Mouse (Mus musculus): ENCODE results near the gene Snx29. TPM values are rescaled to one million over a fixed set of nuclear protein-coding genes. Genes with fewer than 3 reads are reported as not detected.
A peak's percentile ranks its signal among the peaks of the same experiment; 100 is the strongest.
"Not testable (repeated sequence)": the region's sequence is repeated elsewhere in the genome, so short reads cannot be mapped to it uniquely, and the experiment has no call there.

Snx29 gene
- total RNA-seq, 2 experiments from 2014 or later = 5.3 to 6.6 TPM

- no peak for ATAC-seq (replicated peaks; ENCODE audit: poor library complexity)
These were observed 154.3 kb downstream of the Snx29 start for GRCm38 (mm10) chr16:11476968-11477367.

GRCm38 (mm10) chr16:11477591-11477990 is 154.9 kb downstream of the Snx29 start:
- ATAC-seq (replicated peaks; ENCODE audit: poor library complexity) = no peak

- no peak for ATAC-seq (replicated peaks; ENCODE audit: poor library complexity)
These were observed 156.9 kb downstream of the Snx29 start for GRCm38 (mm10) chr16:11479605-11480004.

GRCm38 (mm10) chr16:11482189-11482588 is 159.5 kb downstream of the Snx29 start:
- ATAC-seq (replicated peaks; ENCODE audit: poor library complexity) = no peak

- no peak for ATAC-seq (replicated peaks; ENCODE audit: poor library complexity)
These were observed 172.2 kb downstream of the Snx29 start for GRCm38 (mm10) chr16:11494895-11495294.

GRCm38 (mm10) chr16:11495923-11496616 is 173.4 kb downstream of the Snx29 start:
- peak; percentile 40 for ATAC-seq (replicated peaks; ENCODE audit: poor library complexity)

- no peak for ATAC-seq (replicated peaks; ENCODE audit: poor library complexity)
These were observed 174.0 kb downstream of the Snx29 start for GRCm38 (mm10) chr16:11496721-11497120.

- ATAC-seq (replicated peaks; ENCODE audit: poor library complexity) = no peak
These were observed 177.4 kb downstream of the Snx29 start for GRCm38 (mm10) chr16:11500061-11500460.

GRCm38 (mm10) chr16:11501138-11501537 is 178.4 kb downstream of the Snx29 start:
- ATAC-seq (replicated peaks; ENCODE audit: poor library complexity) = no peak

- ATAC-seq (replicated peaks; ENCODE audit: poor library complexity) = no peak
These were observed 178.9 kb downstream of the Snx29 start for GRCm38 (mm10) chr16:11501611-11502010.

GRCm38 (mm10) chr16:11504666-11505491 is 182.2 kb downstream of the Snx29 start:
- ATAC-seq (replicated peaks; ENCODE audit: poor library complexity) = no peak

- no peak for ATAC-seq (replicated peaks; ENCODE audit: poor library complexity)
These were observed 182.9 kb downstream of the Snx29 start for GRCm38 (mm10) chr16:11505492-11506176.

GRCm38 (mm10) chr16:11507188-11507731 is 184.6 kb downstream of the Snx29 start:
- ATAC-seq (replicated peaks; ENCODE audit: poor library complexity) = no peak

GRCm38 (mm10) chr16:11508341-11508740 is 185.6 kb downstream of the Snx29 start:
- no peak for ATAC-seq (replicated peaks; ENCODE audit: poor library complexity)

- no peak for ATAC-seq (replicated peaks; ENCODE audit: poor library complexity)
These were observed 187.7 kb downstream of the Snx29 start for GRCm38 (mm10) chr16:11510416-11510815.

GRCm38 (mm10) chr16:11510854-11511253 is 188.1 kb downstream of the Snx29 start:
- no peak for ATAC-seq (replicated peaks; ENCODE audit: poor library complexity)

GRCm38 (mm10) chr16:11511696-11512095 is 189.0 kb downstream of the Snx29 start:
- ATAC-seq (replicated peaks; ENCODE audit: poor library complexity) = not testable (repeated sequence)

GRCm38 (mm10) chr16:11516681-11517080 is 194.0 kb downstream of the Snx29 start:
- ATAC-seq (replicated peaks; ENCODE audit: poor library complexity) = no peak

GRCm38 (mm10) chr16:11517385-11517784 is 194.7 kb downstream of the Snx29 start:
- no peak for ATAC-seq (replicated peaks; ENCODE audit: poor library complexity)

GRCm38 (mm10) chr16:11518803-11519498 is 196.2 kb downstream of the Snx29 start:
- ATAC-seq (replicated peaks; ENCODE audit: poor library complexity) = no peak
